Mouse (Mus musculus) heart, adult 11 months (tissue): ENCODE results near the gene Ufsp2.

Experiments used
- DNase-seq: peaks from one replicate; pipeline ENCODE4 v3.0.0; 2022

Gene Ufsp2

GRCm38 (mm10) chr8:45975126-45975836, at the start of gene Ufsp2, which contains the start of gene 1700029J07Rik:
Gene Ufsp2, plus strand, starts transcription at chr8:45975528.
Gene 1700029J07Rik, minus strand, starts transcription at chr8:45975252.
- DNase-seq, result peak; percentile 99

- DNase-seq, result peak; percentile 99
Observed at GRCm38 (mm10) chr8:45934582-45935014, 40.7 kb upstream of the Ufsp2 start, which contains the start of gene Ccdc110. Gene Ccdc110, plus strand, starts transcription at chr8:45934619.

GRCm38 (mm10) chr8:45936986-45937385, 38.3 kb upstream of the Ufsp2 start:
- DNase-seq, result peak; percentile 56

GRCm38 (mm10) chr8:45946283-45946682, 29.0 kb upstream of the Ufsp2 start:
- no peak for DNase-seq

GRCm38 (mm10) chr8:45950622-45951021, 24.7 kb upstream of the Ufsp2 start:
- peak; percentile 1 for DNase-seq

- peak; percentile 88 for DNase-seq
Observed at GRCm38 (mm10) chr8:45970894-45971293, 4.4 kb upstream of the Ufsp2 start.

- DNase-seq, result no peak
Observed at GRCm38 (mm10) chr8:45973988-45974505, 1.3 kb upstream of the Ufsp2 start.

DNA sequence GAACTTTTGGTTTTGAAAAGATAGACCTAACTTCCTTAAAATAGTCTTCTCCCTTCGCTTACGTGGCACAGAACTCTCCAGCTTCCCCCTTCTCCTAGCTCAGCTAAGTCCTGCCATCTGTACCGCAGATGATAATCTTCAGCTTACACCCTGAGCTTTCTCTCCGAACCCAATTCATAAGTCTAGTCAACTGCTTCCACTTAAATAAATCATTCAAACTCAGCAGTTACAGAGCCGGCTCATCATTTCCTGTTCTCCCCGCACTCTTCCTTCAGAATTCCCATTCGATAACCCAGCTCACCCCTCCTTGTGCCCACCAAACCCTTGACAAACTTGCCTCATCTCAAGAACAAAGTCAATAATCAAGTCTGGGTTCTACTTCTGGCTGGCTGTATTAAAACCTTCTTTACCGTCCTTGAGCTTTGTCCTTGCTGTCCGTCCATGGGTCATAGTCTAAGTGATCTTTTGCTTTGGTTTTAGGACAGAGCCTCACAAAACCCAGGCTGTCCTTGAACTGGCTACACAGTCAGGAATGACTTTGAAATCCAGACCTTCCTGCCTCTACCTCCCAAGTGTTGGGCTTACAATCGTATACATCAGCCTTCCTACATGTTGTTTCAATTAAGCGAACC, 625 bp downstream of the Ufsp2 start:
- DNase-seq, result peak; percentile 73

- DNase-seq, result no peak
Observed at GRCm38 (mm10) chr8:45986665-45987064, 11.3 kb downstream of the Ufsp2 start.

DNA sequence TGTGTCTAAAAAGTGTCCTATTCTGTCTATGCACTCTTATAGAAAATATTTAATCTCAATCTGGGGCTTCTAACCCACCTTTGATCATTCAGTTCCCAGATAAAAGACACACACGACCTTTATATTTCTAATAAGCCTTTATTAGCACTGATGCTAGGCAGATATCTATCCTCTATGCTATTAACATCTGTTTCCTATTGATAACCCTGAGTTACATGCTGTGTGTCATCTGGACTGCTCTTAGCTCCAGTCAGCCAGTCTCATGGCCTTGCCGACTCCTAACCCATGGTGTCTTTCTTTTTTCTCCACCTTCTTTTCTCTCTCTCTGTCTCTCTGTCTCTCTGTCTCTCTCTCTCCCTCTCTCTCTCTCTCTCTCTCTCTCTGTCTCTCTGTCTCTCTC, 12.9 kb downstream of the Ufsp2 start:
- DNase-seq, result no peak

GRCm38 (mm10) chr8:45990631-45991310, 15.4 kb downstream of the Ufsp2 start:
- DNase-seq, result no peak

DNA sequence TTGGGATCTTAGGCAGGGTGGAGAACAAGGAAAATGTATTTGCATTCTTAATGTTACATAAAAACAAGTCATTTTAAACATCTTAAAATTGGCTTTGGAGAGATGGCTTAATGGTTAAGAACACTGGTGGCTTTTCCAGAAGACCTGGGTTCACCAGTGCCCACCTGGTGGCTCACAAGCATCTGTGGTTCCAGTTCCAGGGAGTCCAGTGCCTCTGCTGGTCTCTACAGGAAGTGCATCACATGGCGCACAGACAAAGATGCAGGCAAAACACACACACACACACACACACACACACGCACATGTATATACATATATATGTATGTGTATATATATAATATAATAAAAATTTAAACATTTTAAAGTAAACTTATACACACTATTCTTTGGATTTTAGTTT, 18.8 kb downstream of the Ufsp2 start:
- no peak for DNase-seq

DNA sequence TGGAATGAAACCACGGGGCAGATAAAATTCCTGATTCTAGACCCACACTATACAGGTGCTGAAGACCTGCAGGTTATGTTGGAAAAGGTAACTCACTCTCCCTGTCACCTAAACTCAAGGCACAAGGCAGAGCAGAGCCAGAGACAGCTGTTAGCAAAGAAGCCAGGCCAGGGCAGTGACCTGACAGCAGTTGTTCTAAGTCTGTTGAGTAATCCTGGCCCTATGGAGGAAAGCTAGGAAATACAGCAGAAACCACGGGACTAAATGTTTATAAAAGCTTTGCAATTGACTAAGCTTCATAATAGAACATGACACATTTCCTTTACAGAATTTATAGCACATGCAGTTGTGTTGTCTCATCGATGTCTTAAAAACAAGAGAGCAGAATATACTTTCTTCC, 20.2 kb downstream of the Ufsp2 start:
- no peak for DNase-seq

- DNase-seq, result no peak
Observed at GRCm38 (mm10) chr8:45998228-45998627, 22.9 kb downstream of the Ufsp2 start.

DNA sequence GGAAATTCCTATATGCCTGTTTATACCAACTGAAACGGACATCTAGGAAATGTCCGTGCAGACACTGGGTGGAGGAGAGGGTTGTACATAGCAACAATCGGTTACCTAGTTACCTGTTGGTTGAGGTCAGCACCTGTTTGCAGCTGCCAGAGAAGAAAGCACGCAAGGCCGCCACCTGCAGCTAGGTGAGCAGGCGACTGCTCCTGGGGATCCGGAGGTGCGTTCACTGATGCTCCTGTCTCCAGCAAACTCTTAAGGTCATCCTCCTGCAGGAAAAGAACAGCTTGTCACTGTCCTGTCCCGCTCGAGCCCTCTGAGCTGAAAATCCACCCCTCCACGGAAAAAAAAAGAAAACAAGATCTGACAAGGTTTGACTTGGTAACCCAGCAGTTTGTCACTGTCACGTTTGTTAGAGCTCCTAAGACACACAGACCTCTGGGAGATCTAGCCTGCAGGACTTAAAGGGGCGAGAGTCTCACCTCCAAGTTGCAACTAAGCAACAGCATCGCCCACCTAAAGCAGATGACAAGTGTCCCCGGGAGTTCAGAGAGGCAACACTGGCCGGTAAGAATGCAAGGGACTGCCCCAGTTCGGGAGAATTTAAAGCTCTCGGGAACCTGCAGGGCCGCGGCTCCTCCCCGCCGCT, 23.9 kb downstream of the Ufsp2 start, which contains the start of gene Lrp2bp:
Gene Lrp2bp (plus strand): TSS at position 166 of the 646 bp plus-strand sequence.
- peak; percentile 94 for DNase-seq

GRCm38 (mm10) chr8:45999784-46000705, 24.7 kb downstream of the Ufsp2 start:
- peak; percentile 100 for DNase-seq

DNA sequence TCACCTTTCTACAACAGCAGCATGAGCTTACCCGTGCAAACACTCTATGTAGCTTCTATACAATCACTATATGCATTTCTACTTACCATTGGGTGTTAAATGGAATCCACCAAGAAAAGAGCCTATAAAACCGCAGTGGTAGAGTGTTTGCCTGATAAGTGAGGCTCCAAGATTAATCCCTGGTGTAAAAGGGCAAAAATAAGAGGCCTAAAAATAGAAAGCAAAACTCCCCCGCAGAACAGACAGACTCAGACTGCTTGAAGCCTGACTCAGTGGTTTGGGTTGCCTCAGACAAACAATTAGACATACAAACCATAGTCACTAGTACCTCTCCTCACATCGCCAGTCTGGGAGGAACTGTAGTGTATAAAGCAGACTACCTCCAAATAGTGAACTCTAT, 30.3 kb downstream of the Ufsp2 start, which contains the start of gene Ankrd37:
Gene Ankrd37 (minus strand): TSS at position 112 of the 400 bp plus-strand sequence.
- no peak for DNase-seq

DNA sequence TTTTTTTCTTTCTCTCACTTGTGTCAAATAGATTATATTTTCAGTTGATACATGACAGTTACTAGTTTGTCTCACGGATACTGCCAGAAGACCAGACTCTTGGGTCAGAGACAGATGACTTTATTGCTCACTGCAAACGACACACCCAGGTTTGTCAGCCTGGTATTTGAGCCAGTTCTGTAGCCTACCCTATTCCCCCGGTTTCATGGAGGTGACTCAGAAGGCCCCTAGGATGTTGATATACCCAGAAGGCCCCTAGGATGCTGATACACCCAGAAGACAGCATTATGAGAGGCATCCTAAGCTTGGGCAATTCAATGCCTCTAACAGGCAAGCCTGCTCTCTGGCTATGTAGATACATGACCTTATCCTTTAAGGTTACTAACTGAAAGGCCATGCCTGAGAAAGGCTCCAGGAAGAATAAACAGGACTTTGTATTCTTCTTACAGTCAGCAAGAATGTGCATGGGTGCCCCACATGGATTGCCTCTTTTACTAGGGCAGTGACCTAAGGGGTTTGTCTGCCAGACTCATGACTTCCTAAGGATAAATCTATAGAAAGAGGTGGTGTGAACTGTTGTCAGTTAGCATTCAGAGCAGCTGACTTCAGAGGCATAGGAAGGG, 31.8 kb downstream of the Ufsp2 start:
- no peak for DNase-seq

GRCm38 (mm10) chr8:46010306-46010705, 35.0 kb downstream of the Ufsp2 start:
- DNase-seq, result peak; percentile 92

- DNase-seq, result peak; percentile 92
Observed at GRCm38 (mm10) chr8:46010746-46011680, 35.7 kb downstream of the Ufsp2 start.
